Mouse (Mus musculus): ENCODE measurements around the gene Ttc13. TPM values are rescaled to one million over a fixed set of nuclear protein-coding genes. Genes with fewer than 3 reads are reported as not detected.

Ttc13 gene
- polyA plus RNA-seq (2012; rRNA removed), result 18.2 and 19.1 TPM in 2 replicates

- peak; percentile 85 for DNase-seq (ENCODE audit: low spot score)
These were observed at the start of gene Ttc13, which contains the start of gene Arv1 for GRCm38 (mm10) chr8:124721862-124722515. Gene Ttc13 (minus strand): TSS chr8:124721983. Gene Arv1 (plus strand): TSS chr8:124722139.

DNA sequence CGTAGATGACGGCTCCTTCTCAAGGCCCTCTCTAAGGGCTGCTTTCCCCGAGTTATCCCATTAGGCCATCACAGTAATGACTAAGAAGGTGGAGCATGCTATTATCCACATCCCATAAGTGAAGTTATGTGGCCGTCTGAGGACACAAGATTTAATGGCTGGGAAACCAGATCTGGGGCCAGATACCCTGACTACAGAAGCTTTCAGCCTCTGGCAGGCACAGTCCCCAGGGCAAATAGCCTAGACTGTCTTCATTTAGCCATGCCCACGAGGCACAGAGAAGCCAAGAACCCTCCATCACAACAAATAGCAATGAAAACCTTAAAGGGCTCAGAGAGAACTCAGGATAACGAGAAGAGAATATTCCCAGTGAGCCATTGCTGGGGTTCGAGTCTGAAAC is 41.3 kb upstream of the Ttc13 start:
- DNase-seq (ENCODE audit: low spot score), result no peak

DNA sequence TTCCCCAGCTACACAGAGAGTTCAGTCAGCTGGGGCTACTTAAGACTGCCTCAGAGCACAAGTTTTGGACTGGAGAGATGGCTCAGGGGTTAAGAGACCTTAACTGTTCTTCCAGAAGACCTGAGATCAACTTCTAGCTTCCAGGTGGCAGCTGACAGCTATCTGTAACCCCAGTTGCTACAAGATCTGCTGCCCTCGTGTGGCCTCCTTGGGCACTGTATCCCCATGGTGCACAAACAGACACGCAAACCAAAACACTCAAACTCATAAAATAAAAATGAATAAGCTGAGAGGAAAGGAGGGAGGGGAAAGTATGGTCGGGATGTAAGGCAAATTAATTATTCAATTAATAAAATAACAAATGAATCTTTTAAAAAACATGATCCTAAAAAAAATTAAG is 36.8 kb upstream of the Ttc13 start:
- DNase-seq (ENCODE audit: low spot score), result no peak

- DNase-seq (ENCODE audit: low spot score), result no peak
These were observed 34.8 kb upstream of the Ttc13 start for GRCm38 (mm10) chr8:124756601-124757000.

DNA sequence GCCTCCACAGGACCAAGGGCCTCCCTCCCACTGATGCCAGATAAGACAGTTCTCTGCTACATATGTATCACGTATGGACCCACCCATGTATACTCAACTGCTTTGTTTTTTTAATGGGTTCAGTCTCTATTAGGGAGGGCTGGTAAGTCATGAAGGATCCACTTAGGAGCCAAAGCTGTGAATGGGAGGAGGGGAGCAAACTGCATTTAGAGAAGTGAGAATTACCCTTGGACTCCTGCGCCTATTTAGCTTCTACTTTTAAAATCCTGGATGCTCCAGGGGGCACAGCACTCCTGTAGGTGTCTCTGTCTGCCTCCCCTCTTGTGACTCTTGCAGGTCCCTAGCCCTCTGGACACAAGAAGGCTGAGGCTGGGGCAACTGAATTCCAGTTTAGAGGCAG is 34.4 kb upstream of the Ttc13 start:
- DNase-seq (ENCODE audit: low spot score), result no peak

DNA sequence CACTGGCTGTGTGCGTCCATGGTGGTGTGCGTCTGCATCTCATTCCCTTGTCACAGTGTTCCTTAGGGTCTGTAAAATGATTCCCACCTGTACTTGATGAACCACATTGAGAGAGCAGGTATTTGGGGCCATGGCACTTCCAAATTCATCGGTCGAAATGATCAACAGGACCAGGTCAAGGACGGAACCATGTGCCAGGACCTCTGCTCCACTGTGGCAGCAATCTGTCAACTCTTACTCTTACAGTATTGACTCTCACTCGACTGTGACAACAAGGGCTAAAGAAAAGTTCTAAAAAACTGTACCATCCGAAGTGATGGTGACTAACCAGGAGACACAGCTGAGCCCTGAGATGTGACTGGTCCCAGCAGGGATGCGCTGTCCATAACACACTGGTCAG is 33.7 kb upstream of the Ttc13 start:
- DNase-seq (ENCODE audit: low spot score), result no peak

DNA sequence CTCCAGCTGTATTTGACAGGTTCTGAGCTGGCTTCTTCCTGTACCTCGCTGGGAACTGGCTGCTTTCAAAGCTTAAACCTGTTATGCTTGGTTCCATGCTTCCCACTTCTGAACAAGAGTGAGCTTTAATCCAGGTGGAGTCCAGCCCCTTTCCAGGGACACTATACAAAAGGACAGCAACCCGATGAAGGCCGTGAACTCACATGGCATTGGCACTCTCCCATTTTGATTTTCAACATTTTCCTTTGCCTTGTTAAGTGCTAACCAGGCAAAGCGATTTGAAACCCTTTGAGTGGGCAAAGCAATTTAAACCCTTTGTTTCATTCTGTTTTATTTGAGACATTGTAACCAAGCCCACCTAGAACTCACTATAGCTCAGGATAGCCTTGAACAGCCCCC is 33.0 kb upstream of the Ttc13 start:
- no peak for DNase-seq (ENCODE audit: low spot score)

- DNase-seq (ENCODE audit: low spot score), result no peak
These were observed 32.5 kb upstream of the Ttc13 start for GRCm38 (mm10) chr8:124754101-124754791.

DNA sequence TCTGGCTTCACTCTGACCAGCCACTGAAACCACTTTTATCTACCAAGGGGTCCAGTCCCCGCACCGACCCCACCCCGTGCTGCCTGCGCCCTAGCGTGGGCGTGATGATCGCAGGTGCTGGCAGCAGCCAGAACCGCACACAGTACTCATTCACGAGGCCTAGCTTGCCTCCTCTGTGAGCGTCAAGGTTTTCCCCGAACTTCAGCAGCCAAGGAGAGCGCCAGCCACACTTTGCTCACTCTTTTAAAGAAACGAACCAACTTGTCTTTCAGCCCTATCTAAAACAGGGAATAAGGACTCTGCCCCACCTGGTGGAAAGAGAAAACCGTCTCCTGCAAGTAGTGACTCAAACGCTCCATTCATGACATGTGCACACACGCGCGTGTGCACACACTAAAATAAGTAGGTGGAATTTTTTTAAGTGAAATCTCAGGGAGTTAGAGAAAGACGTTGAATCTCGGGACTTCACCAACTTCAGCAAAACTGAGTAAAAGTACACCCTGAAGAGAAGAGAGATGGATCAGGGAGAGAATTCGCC is 30.6 kb upstream of the Ttc13 start:
- DNase-seq (ENCODE audit: low spot score), result no peak

DNA sequence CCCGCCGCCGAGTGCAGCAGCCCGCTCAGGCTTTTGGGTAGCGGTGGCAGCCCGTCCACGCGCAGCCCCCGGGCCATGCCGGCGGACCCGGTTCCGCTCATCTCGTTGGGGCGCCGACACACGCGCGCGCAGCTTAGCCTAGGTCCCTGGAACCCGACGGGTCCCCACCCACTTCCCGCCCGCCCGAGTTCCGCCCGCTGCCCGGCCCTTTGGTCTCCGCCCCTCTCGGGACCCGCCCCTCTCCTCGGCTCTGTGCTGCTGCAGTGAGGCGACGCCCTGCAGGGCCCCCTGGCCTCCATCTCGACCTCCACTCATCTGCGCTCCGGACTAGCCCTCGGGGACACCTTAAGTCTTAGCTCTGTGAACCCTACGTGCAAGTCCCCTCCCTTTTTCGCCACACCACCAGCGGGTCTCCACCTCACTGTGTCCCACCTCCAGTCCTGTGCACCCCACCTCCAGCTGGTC is 30.0 kb upstream of the Ttc13 start, which contains the start of gene Fam89a:
Gene Fam89a (minus strand): TSS at position 124 of the 465 bp plus-strand sequence.
- DNase-seq (ENCODE audit: low spot score), result peak; percentile 31

DNA sequence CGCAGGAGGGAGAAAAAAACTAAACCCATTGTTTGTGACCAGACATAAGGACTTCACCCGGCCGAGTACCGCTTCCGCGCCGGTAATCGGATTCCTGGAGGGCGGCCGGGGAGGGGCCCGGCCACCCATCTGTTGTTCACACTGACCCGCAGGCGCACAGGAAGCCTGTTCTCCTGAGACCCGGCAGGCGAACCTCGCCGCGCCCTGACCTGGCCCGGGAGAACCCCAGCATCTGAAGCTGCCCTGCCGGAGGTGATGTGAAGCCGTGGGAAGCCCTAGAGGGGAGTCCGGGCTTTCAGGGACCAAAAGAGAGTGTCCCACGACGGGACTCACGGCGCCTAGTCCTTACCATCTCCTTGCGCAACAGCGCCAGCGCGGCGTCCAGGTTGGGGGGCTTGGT is 29.4 kb upstream of the Ttc13 start:
- no peak for DNase-seq (ENCODE audit: low spot score)

GRCm38 (mm10) chr8:124746661-124747060 is 24.9 kb upstream of the Ttc13 start:
- DNase-seq (ENCODE audit: low spot score), result no peak

- DNase-seq (ENCODE audit: low spot score), result no peak
These were observed 17.5 kb upstream of the Ttc13 start for GRCm38 (mm10) chr8:124739268-124739667.

GRCm38 (mm10) chr8:124735371-124735911 is 13.7 kb upstream of the Ttc13 start:
- no peak for DNase-seq (ENCODE audit: low spot score)

DNA sequence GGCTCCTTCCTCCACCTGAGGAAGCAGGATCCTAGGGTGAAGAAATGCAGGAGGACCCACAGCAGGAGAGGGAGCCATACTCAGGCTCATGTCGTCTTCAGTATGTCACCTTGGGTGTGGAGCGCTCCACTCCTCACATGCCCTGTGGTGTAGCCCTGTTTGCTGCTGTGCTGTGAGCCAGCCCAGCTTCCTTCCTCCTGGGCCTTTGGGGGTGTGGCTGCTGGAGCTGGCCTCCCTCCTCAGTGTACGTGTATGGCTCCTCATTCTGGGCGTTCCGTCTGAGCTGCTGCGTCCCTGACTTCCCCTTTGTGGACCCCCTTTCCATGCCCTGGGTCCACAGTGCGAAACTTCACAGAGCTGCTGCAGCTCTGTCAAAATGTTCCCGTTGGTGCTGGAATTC is 11.0 kb upstream of the Ttc13 start:
- no peak for DNase-seq (ENCODE audit: low spot score)

GRCm38 (mm10) chr8:124724301-124724700 is 2.5 kb upstream of the Ttc13 start:
- no peak for DNase-seq (ENCODE audit: low spot score)

GRCm38 (mm10) chr8:124720938-124721861 is 583 bp downstream of the Ttc13 start:
- DNase-seq (ENCODE audit: low spot score), result no peak

DNA sequence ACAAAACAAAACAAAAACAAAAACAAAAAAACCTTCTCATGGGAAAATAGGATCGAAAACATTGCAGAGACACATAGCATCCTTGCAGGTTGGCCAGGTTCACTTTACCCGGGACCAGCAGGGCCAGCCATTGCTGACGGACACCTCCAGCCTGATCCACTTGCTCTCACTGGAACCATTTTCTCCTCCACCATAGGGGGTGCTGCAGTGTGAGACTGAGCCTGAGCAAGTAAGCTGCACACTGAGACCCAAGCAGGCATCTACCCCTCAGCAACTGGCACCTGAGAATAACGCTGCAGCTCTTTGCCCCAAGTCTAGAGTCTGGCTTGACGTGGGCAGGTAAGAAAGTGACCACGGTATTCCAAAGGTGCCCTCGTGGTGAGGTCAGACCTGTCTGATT is 1.6 kb downstream of the Ttc13 start:
- DNase-seq (ENCODE audit: low spot score), result no peak

GRCm38 (mm10) chr8:124715736-124716135 is 6.0 kb downstream of the Ttc13 start:
- no peak for DNase-seq (ENCODE audit: low spot score)

DNA sequence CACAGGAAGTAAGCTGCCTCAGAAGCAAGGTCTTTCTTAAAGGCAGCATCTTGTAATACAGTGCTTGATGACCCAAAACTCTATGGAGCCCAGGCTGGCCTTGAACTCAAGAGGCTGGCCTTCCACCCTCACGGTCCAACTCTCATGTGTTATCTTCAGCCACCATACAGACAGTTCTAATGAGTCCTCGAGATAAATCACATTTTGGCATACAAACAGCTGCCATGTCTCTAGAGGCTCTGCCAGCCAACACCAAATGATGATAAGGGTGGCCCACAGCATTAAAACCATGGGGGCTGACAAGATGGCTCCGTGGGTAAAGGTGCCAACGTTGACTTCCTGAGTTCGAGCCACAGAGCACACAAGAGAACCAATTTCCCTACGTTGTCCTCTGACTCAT is 8.6 kb downstream of the Ttc13 start:
- DNase-seq (ENCODE audit: low spot score), result no peak

GRCm38 (mm10) chr8:124705823-124706222 is 16.0 kb downstream of the Ttc13 start:
- DNase-seq (ENCODE audit: low spot score), result no peak

DNA sequence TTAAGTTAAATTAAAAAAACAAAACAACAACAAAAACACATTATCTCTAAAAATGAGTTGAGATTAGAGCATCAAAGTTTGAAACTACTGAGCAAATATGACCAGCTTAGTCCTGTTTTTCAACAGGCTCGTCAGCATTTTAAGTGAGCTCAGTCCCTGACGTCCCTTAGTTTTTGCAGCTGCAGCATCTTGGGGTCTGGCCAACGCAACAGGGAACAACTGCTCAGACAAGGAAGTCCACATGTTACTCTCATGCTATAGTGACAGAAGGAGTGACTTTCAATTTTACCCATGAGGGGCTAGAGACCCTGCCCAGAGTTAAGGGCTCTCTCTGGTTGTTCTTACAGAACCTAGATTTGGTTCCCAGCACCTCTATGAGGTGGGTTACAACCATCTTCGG is 17.4 kb downstream of the Ttc13 start:
- DNase-seq (ENCODE audit: low spot score), result no peak

All from urinary bladder, adult 2 months (tissue).